Mouse (Mus musculus): ENCODE results near the gene Hspd1. TPM values are rescaled to one million over a fixed set of nuclear protein-coding genes. Genes with fewer than 3 reads are reported as not detected.

Hspd1 gene
- total and polyA plus RNA-seq, 2 experiments from 2014 or later = 61.6 to 248 TPM

GRCm38 (mm10) chr1:55109066-55109766 is 21.2 kb upstream of the Hspd1 start:
- Histone ChIP-seq H3K27ac (no peak overlapping the region), H3K4me3 (ENCODE audit: low read length) (no peak overlapping the region), H3K36me3 (ENCODE audit: insufficient read depth, low read length) (no peaks in the 10 kb centered on the region), H3K4me1 (ENCODE audit: insufficient read depth, low read length) (no peaks in the 10 kb centered on the region), H3K4me2 (ENCODE audit: low read depth, low read length) (no peak overlapping the region), H3K9ac (replicated peaks; ENCODE audit: low read length) (no peak overlapping the region), H3K9me3 (ENCODE audit: low read length) (no peaks in the 10 kb centered on the region), H3K27me3 (ENCODE audit: insufficient read depth, low read length) (no peaks in the 10 kb centered on the region)
- no peak for TF ChIP-seq CTCF (IDR thresholded peaks at IDR 0.05; ENCODE audit: low read depth)
- ATAC-seq = no peak
- 92% methylated on average over 4 of the region's 4 CpGs for WGBS
- DNase-seq (ENCODE audit: low spot score) = no peak

GRCm38 (mm10) chr1:55108473-55108872 is 20.4 kb upstream of the Hspd1 start:
- ATAC-seq (no peak), DNase-seq (ENCODE audit: low spot score) (no peak)
- H3K4me3 ChIP-seq (ENCODE audit: low read length) = no peak overlapping the region
- no peaks in the 10 kb centered on the region for H3K4me1 ChIP-seq (ENCODE audit: insufficient read depth, low read length)
- TF ChIP-seq CTCF (IDR thresholded peaks at IDR 0.05; ENCODE audit: low read depth) = no peak
- WGBS = 34% methylated on average over 2 of the region's 2 CpGs
- H3K36me3 ChIP-seq (ENCODE audit: insufficient read depth, low read length) = no peaks in the 10 kb centered on the region
- no peaks in the 10 kb centered on the region for H3K27me3 ChIP-seq (ENCODE audit: insufficient read depth, low read length)
- no peak overlapping the region for H3K4me2 ChIP-seq (ENCODE audit: low read depth, low read length)
- H3K27ac ChIP-seq = no peak overlapping the region
- H3K9me3 ChIP-seq (ENCODE audit: low read length) = no peaks in the 10 kb centered on the region
- H3K9ac ChIP-seq (replicated peaks; ENCODE audit: low read length) = no peak overlapping the region

GRCm38 (mm10) chr1:55107644-55108043 is 19.6 kb upstream of the Hspd1 start:
- DNase-seq (ENCODE audit: low spot score) (no peak), ATAC-seq (no peak)
- Histone ChIP-seq H3K9ac (replicated peaks; ENCODE audit: low read length) (no peak overlapping the region), H3K4me1 (ENCODE audit: insufficient read depth, low read length) (no peaks in the 10 kb centered on the region), H3K27me3 (ENCODE audit: insufficient read depth, low read length) (no peaks in the 10 kb centered on the region), H3K4me2 (ENCODE audit: low read depth, low read length) (no peak overlapping the region), H3K27ac (no peak overlapping the region), H3K4me3 (ENCODE audit: low read length) (no peak overlapping the region), H3K36me3 (ENCODE audit: insufficient read depth, low read length) (no peaks in the 10 kb centered on the region), H3K9me3 (ENCODE audit: low read length) (no peaks in the 10 kb centered on the region)
- no peak for TF ChIP-seq CTCF (IDR thresholded peaks at IDR 0.05; ENCODE audit: low read depth)
- 87% methylated on average over 1 of the region's 1 CpGs for WGBS

- Histone ChIP-seq H3K27ac (no peak overlapping the region), H3K9ac (replicated peaks; ENCODE audit: low read length) (no peak overlapping the region), H3K27me3 (ENCODE audit: insufficient read depth, low read length) (no peaks in the 10 kb centered on the region), H3K4me3 (ENCODE audit: low read length) (no peak overlapping the region), H3K9me3 (ENCODE audit: low read length) (no peaks in the 10 kb centered on the region), H3K36me3 (ENCODE audit: insufficient read depth, low read length) (no peaks in the 10 kb centered on the region), H3K4me2 (ENCODE audit: low read depth, low read length) (no peak overlapping the region), H3K4me1 (ENCODE audit: insufficient read depth, low read length) (no peaks in the 10 kb centered on the region)
- 88% methylated on average over 9 of the region's 9 CpGs for WGBS
- no peak for DNase-seq (ENCODE audit: low spot score)
- no peak for TF ChIP-seq CTCF (IDR thresholded peaks at IDR 0.05; ENCODE audit: low read depth)
- no peak for ATAC-seq
Measured at GRCm38 (mm10) chr1:55106919-55107585, 19.0 kb upstream of the Hspd1 start.

- 83% methylated on average over 1 of the region's 1 CpGs for WGBS
- no peak for DNase-seq (ENCODE audit: low spot score)
- ATAC-seq = no peak
Measured at GRCm38 (mm10) chr1:55092469-55092868, 4.4 kb upstream of the Hspd1 start.

GRCm38 (mm10) chr1:55092056-55092455 is 4.0 kb upstream of the Hspd1 start:
- no peaks in the 10 kb centered on the region for H3K27me3 ChIP-seq (ENCODE audit: insufficient read depth, low read length)
- ATAC-seq (no peak), DNase-seq (ENCODE audit: low spot score) (no peak)
- H3K4me2 ChIP-seq (ENCODE audit: low read depth, low read length) = no peak overlapping the region
- TF ChIP-seq CTCF (IDR thresholded peaks at IDR 0.05; ENCODE audit: low read depth) = no peak
- peaks cover 8% of the 10 kb centered on the region; the same call in 1 of the 2 replicates for H3K36me3 ChIP-seq (ENCODE audit: insufficient read depth, low read length)
- H3K27ac ChIP-seq = no peak overlapping the region
- no peaks in the 10 kb centered on the region for H3K9me3 ChIP-seq (ENCODE audit: low read length)
- no peak overlapping the region for H3K9ac ChIP-seq (replicated peaks; ENCODE audit: low read length)
- 85% methylated on average over 2 of the region's 2 CpGs for WGBS
- H3K4me1 ChIP-seq (ENCODE audit: insufficient read depth, low read length) = peaks cover 9% of the 10 kb centered on the region
- H3K4me3 ChIP-seq (ENCODE audit: low read length) = no peak overlapping the region

More at GRCm38 (mm10) chr1:55092469-55092868, 4.4 kb upstream of the Hspd1 start:
- no peaks in the 10 kb centered on the region for H3K9me3 ChIP-seq (ENCODE audit: low read length)
- TF ChIP-seq CTCF (IDR thresholded peaks at IDR 0.05; ENCODE audit: low read depth) = no peak
- H3K4me1 ChIP-seq (ENCODE audit: insufficient read depth, low read length) = peaks cover 9% of the 10 kb centered on the region
- no peak overlapping the region for H3K4me3 ChIP-seq (ENCODE audit: low read length)
- H3K9ac ChIP-seq (replicated peaks; ENCODE audit: low read length) = no peak overlapping the region
- no peak overlapping the region for H3K4me2 ChIP-seq (ENCODE audit: low read depth, low read length)
- peaks cover 8% of the 10 kb centered on the region; the same call in 1 of the 2 replicates for H3K36me3 ChIP-seq (ENCODE audit: insufficient read depth, low read length)
- H3K27me3 ChIP-seq (ENCODE audit: insufficient read depth, low read length) = no peaks in the 10 kb centered on the region
- no peak overlapping the region for H3K27ac ChIP-seq

Data from hindbrain, postnatal 0 days (tissue).